Mouse (Mus musculus) heart, adult 2 months (tissue): ENCODE data around the gene Icmt. TPM values are rescaled to one million over a fixed set of nuclear protein-coding genes. Genes with fewer than 3 reads are reported as not detected.
A peak's percentile ranks its signal among the peaks of the same experiment; 100 is the strongest.

ENCODE experiments used
- DNase-seq, 2 experiments: peaks; one replicate each; pipeline ENCODE4 v3.0.0; 2021
- H3K27ac ChIP-seq: fragments of 200-600 bp; 2 replicates; pipeline ENCODE4 v1.8.1; 2022
- H3K27me3 ChIP-seq: fragments of 200-500 bp; 2 replicates; pipeline ENCODE4 v1.6.1; 2012; ENCODE audit warnings: mild to moderate bottlenecking, low read length, inconsistent platforms, mixed read lengths; ENCODE audit not compliant: control insufficient read depth, insufficient read depth
- H3K36me3 ChIP-seq: fragments of 200-500 bp; 2 replicates; pipeline ENCODE4 v1.6.1; 2012; ENCODE audit warnings: low read length, inconsistent platforms; ENCODE audit not compliant: control insufficient read depth, insufficient read depth
- H3K4me1 ChIP-seq: fragments of 200-500 bp; 2 replicates; pipeline ENCODE4 v1.6.1; 2011; ENCODE audit warnings: low read length; ENCODE audit not compliant: control insufficient read depth, insufficient read depth
- H3K4me3 ChIP-seq: fragments of 200-600 bp; 2 replicates; pipeline ENCODE4 v1.8.1; 2022
- H3K79me2 ChIP-seq: fragments of 200-500 bp; replicated peaks from 2 replicates; pipeline ENCODE4 v1.6.1; 2012; ENCODE audit warnings: mild to moderate bottlenecking, inconsistent platforms, low read length, moderate library complexity, mixed read lengths; ENCODE audit not compliant: control insufficient read depth, insufficient read depth
- H3K9ac ChIP-seq: fragments of 200-500 bp; 2 replicates; pipeline ENCODE4 v1.6.1; 2012; ENCODE audit warnings: low read depth, mild to moderate bottlenecking, control low read depth, inconsistent platforms, low read length, mixed read lengths
- CTCF ChIP-seq: fragments of 200-600 bp; IDR thresholded peaks from 2 replicates; pipeline ENCODE4 v1.8.1; 2022; ENCODE audit warnings: antibody characterized with exemption, mild to moderate bottlenecking, moderate library complexity
- EP300 ChIP-seq: fragments of 200-500 bp; IDR thresholded peaks from 2 replicates; pipeline ENCODE4 v1.6.1; 2011; ENCODE audit warnings: low read depth, low read length, control low read depth; ENCODE audit not compliant: insufficient read depth
- POLR2A ChIP-seq: fragments of 200-500 bp; IDR thresholded peaks from 2 replicates; pipeline ENCODE4 v1.6.1; 2011; ENCODE audit warnings: mild to moderate bottlenecking, low read depth, low read length, control low read depth; ENCODE audit not compliant: insufficient read depth
- WGBS: fragments of 180-500 bp; shearing (Covaris S2); methylation state at CpG from one replicate; pipeline ENCODE4 v1.1.7; 2018; 5-methylcytosine and 5-hydroxymethylcytosine counted together
- intact Hi-C: fragments of 180-260 bp; cut with DNase I; formaldehyde crosslinking; loops from one replicate; pipeline ENCODE4 v1.15.1; 2025
- polyA plus RNA-seq: library from polyadenylated mRNA; depleted of rRNA; stranded (reverse); fragments of >200 nt; gene quantifications from 2 replicates; pipeline ENCODE4 v1.2.3, GENCODE M21; 2012
- total RNA-seq, 2 experiments: library from RNA; stranded (reverse); gene quantifications; 2 replicates each; pipeline ENCODE4 v1.2.3; 2021

The Icmt gene
- total and polyA plus RNA-seq, 3 experiments: 17.7 to 28.2 (median 26.4) TPM

GRCm38 (mm10) chr4:152298836-152299235 lies 1.8 kb downstream of the Icmt start:
- Histone ChIP-seq H3K36me3 (no peaks in the 10 kb centered on the region), H3K27me3 (no peaks in the 10 kb centered on the region), H3K9ac (0 out of 2 replicates have a peak overlapping the region, but pooled peaks have one; percentile 1), H3K4me1 (peaks cover 8% of the 10 kb centered on the region), H3K79me2 (peaks cover 5% of the 10 kb centered on the region; the same call in 1 of the 2 replicates), H3K27ac (no peak overlapping the region), H3K4me3 (no peak overlapping the region)
- DNase-seq: no peak
- WGBS: 79% methylated on average over 14 of the region's 14 CpGs
- no peak for TF ChIP-seq POLR2A
- TF ChIP-seq CTCF: no peak
- no peak for TF ChIP-seq EP300
- intact Hi-C loops: loop anchor here (5.0 to 10.0 kb wide), 2 partner anchors 33 to 274 kb away; partner anchors contain the start of gene Zbtb48

GRCm38 (mm10) chr4:152300375-152300774 lies 3.3 kb downstream of the Icmt start:
- no peak overlapping the region for H3K4me3 ChIP-seq
- no peaks in the 10 kb centered on the region for H3K27me3 ChIP-seq
- no peak for DNase-seq
- 89% methylated on average over 8 of the region's 8 CpGs for WGBS
- no peak overlapping the region for H3K9ac ChIP-seq
- peaks cover 7% of the 10 kb centered on the region for H3K4me1 ChIP-seq
- intact Hi-C loops: no loop called here
- peaks cover 5% of the 10 kb centered on the region; the same call in 1 of the 2 replicates for H3K79me2 ChIP-seq
- no peak overlapping the region for H3K27ac ChIP-seq
- no peaks in the 10 kb centered on the region for H3K36me3 ChIP-seq
- no peak for TF ChIP-seq CTCF

- peaks cover 5% of the 10 kb centered on the region; the same call in 1 of the 2 replicates for H3K79me2 ChIP-seq
- H3K4me1 ChIP-seq: peaks cover 3% of the 10 kb centered on the region
- no peak overlapping the region for H3K4me3 ChIP-seq
- no peaks in the 10 kb centered on the region for H3K36me3 ChIP-seq
- DNase-seq: no peak
- intact Hi-C loops: no loop called here
- H3K27me3 ChIP-seq: no peaks in the 10 kb centered on the region
- H3K27ac ChIP-seq: no peak overlapping the region
- 83% methylated on average over 11 of the region's 11 CpGs for WGBS
- TF ChIP-seq EP300: no peak
- no peak for TF ChIP-seq CTCF
- TF ChIP-seq POLR2A: no peak
- H3K9ac ChIP-seq: no peak overlapping the region
Measured at GRCm38 (mm10) chr4:152302012-152302411, 5.0 kb downstream of the Icmt start.

- TF ChIP-seq CTCF (no peak), POLR2A (no peak), EP300 (no peak)
- 92% methylated on average over 10 of the region's 10 CpGs for WGBS
- no peak for DNase-seq
- Histone ChIP-seq H3K4me3 (no peak overlapping the region), H3K27ac (no peak overlapping the region), H3K27me3 (no peaks in the 10 kb centered on the region), H3K79me2 (no peaks in the 10 kb centered on the region; the same call in 1 of the 2 replicates), H3K4me1 (no peaks in the 10 kb centered on the region; the same call in 1 of the 2 replicates), H3K9ac (no peak overlapping the region), H3K36me3 (no peaks in the 10 kb centered on the region)
- intact Hi-C loops: no loop called here
Measured at GRCm38 (mm10) chr4:152303172-152303571, 6.1 kb downstream of the Icmt start.

GRCm38 (mm10) chr4:152304685-152305084 lies 7.7 kb downstream of the Icmt start:
- Histone ChIP-seq H3K79me2 (no peaks in the 10 kb centered on the region), H3K27me3 (no peaks in the 10 kb centered on the region), H3K36me3 (no peaks in the 10 kb centered on the region), H3K9ac (no peak overlapping the region), H3K4me3 (no peak overlapping the region), H3K4me1 (no peaks in the 10 kb centered on the region), H3K27ac (no peak overlapping the region)
- TF ChIP-seq EP300: no peak
- no peak for TF ChIP-seq POLR2A
- TF ChIP-seq CTCF: no peak
- DNase-seq: no peak
- intact Hi-C loops: no loop called here
- WGBS: 73% methylated on average over 6 of the region's 6 CpGs

GRCm38 (mm10) chr4:152305991-152306390 lies 9.0 kb downstream of the Icmt start:
- intact Hi-C loops: no loop called here
- Histone ChIP-seq H3K9ac (no peak overlapping the region), H3K79me2 (no peaks in the 10 kb centered on the region), H3K4me3 (no peak overlapping the region), H3K36me3 (no peaks in the 10 kb centered on the region), H3K27ac (no peak overlapping the region), H3K4me1 (no peaks in the 10 kb centered on the region), H3K27me3 (no peaks in the 10 kb centered on the region)
- no peak for DNase-seq
- 66% methylated on average over 6 of the region's 6 CpGs for WGBS
- TF ChIP-seq POLR2A (no peak), EP300 (no peak), CTCF (no peak)
